Mouse (Mus musculus): Measurements from ENCODE around the gene Pcbd2. TPM values are rescaled to one million over a fixed set of nuclear protein-coding genes. Genes with fewer than 3 reads are reported as not detected.

Gene Pcbd2
- total RNA-seq (2023) = 10 to 100 TPM; 30.4 to 33.7 TPM

DNA sequence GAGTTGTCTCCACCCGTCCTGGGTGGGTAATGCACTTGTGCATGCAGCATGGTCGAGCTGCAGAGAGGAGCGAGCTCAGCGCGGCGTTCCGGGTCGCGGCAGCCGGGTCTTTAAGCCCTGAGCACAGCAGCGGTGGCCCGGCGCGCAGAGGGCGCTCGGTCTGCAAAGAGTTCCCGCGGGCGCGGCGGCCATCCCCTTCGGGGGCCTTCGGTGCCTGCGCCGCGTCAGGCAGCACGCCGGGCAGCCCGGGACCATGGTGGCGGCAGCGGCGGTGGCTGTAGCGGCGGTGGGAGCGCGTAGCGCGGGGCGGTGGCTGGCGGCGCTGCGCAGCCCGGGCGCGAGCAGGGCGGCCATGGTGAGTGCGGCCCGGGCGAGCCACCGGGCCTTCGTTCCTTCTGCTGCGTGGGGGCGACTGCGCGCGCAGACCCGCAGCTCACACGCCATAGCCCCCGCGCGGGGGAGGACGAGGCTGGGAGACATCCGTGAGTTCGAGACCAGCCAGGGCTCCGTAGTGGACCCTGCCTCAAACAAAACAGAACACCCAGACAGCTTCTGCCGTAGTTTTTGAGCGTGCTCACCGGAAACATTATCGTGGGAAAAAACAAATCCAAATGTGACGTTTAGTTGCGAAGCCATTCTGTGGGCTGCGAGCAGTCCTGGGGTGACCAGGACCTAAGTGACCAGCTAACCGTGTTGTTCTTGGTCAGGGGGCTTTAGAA, at the start of gene Pcbd2:
Gene Pcbd2 (plus strand): TSS at position 249 of the 719 bp plus-strand sequence.

GRCm38 (mm10) chr13:55692535-55693242, 34.5 kb upstream of the Pcbd2 start, which contains the start of gene B230219D22Rik:
Gene B230219D22Rik, plus strand, starts transcription at chr13:55693124.

GRCm38 (mm10) chr13:55714501-55715166, 12.5 kb upstream of the Pcbd2 start, which contains the start of gene Txndc15:
Gene Txndc15, plus strand, starts transcription at chr13:55714650.

DNA sequence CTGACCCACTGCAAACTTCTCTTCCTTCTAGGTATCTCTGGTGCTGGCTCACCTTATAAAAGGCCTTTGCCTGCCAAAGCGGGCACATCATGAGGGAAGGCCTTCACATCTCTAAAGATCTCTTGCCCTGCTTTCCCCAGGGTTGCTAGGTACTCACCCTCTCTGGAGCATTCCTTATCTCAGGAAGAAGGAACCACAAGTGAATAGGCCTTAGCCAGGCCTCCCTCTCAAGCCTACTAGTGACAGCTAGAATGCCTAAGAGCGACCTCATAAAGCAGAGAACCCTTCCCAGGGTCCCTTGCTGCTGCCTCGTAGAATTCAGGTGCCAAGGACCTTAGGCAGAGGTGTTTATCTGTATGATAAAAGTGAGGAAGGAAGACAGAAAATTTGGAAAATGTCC, 57.1 kb downstream of the Pcbd2 start, which contains the start of gene Catsper3:
Gene Catsper3 (plus strand): TSS at position 301 of the 400 bp plus-strand sequence.

Other genes starting within 250 kb of the Pcbd2 start
- under 1 TPM in 1 of 2 experiments, not detected in 1; 0.17 TPM for gene Dbn1, start 239.3 kb upstream of the Pcbd2 start, total RNA-seq (2023)
- 10 to 100 TPM; 29.0 to 33.3 TPM for gene Pdlim7, start 213.7 kb upstream of the Pcbd2 start, total RNA-seq (2023)
- gene Dok3, start 198.1 kb upstream of the Pcbd2 start, total RNA-seq (2023) = 100 to 1,000 TPM; 322 TPM
- 100 to 1,000 TPM; 135 to 147 TPM for gene Ddx41, start 190.7 kb upstream of the Pcbd2 start, total RNA-seq (2023)
- gene Fam193b, start 156.2 kb upstream of the Pcbd2 start, total RNA-seq (2023) = 100 to 1,000 TPM; 148 to 159 TPM
- gene Tmed9, start 153.6 kb upstream of the Pcbd2 start, total RNA-seq (2023) = 10 to 100 TPM; 78.0 to 96.9 TPM
- gene B4galt7, start 127.5 kb upstream of the Pcbd2 start, total RNA-seq (2023) = 10 to 100 TPM; 22.3 to 27.8 TPM
- gene Caml, start 104.4 kb upstream of the Pcbd2 start, total RNA-seq (2023) = 10 to 100 TPM; 18.0 to 22.7 TPM
- 100 to 1,000 TPM; 100 to 112 TPM for gene Ddx46, start 92.3 kb upstream of the Pcbd2 start, total RNA-seq (2023)
- gene B230219D22Rik, start 34.2 kb upstream of the Pcbd2 start, total RNA-seq (2023) = 10 to 100 TPM; 26.3 to 27.5 TPM
- gene Txndc15, start 12.7 kb upstream of the Pcbd2 start, total RNA-seq (2023) = 10 to 100 TPM; 12.7 to 14.1 TPM
- gene Catsper3, start 57.2 kb downstream of the Pcbd2 start, total RNA-seq (2023) = not detected
- gene Pitx1, start 108.8 kb downstream of the Pcbd2 start, total RNA-seq (2023) = not detected

Measured in B cell, adult 67 days (primary cell).